ENCODE assay signal across 18 mouse cellular contexts in genomic region chr11:75323326-75323737, GRCm38 (mm10). TPM values are rescaled to one million over a fixed set of nuclear protein-coding genes. Genes with fewer than 3 reads are reported as not detected.
A peak's percentile ranks its signal among the peaks of the same experiment; 100 is the strongest.
DNase-seq lines count a peak whose midpoint lies in the region; ATAC-seq and TF ChIP-seq lines count a peak whose summit lies in the region.
"Had no signal": no experiment of that assay in that cellular context is flagged by ENCODE, and none has a peak within 500 bp of the region (broad histone marks: within the 10 kb centered on the region; RNA-seq: fewer than 3 reads in every experiment).

No protein-coding gene starts in this region.

- no peaks in the 10 kb centered on the region for H3K4me1 ChIP-seq in hindbrain, postnatal 0 days (ENCODE audit: insufficient read depth, low read length)
- no peaks in the 10 kb centered on the region for H3K4me1 ChIP-seq in hindbrain, embryonic 11.5 days (replicated peaks; ENCODE audit: control insufficient read depth, insufficient read depth, low read length)
- no peaks in the 10 kb centered on the region for H3K4me1 ChIP-seq in neural tube, embryonic 14.5 days (ENCODE audit: control insufficient read depth, insufficient read depth, low read length)

- no peak overlapping the region for H3K4me2 ChIP-seq in hindbrain, postnatal 0 days (ENCODE audit: low read depth, low read length)
- no peak overlapping the region for H3K4me2 ChIP-seq in hindbrain, embryonic 11.5 days (replicated peaks; ENCODE audit: low read depth, low read length)
- H3K4me2 ChIP-seq in neural tube, embryonic 14.5 days (ENCODE audit: low read depth, low read length): no peak overlapping the region
- H3K4me2 ChIP-seq: limb, embryonic 13.5 days had no signal

- no peak for ATAC-seq in hindbrain, postnatal 0 days
- ATAC-seq in hindbrain, embryonic 11.5 days (ENCODE audit: low FRiP score): no peak
- ATAC-seq in neural tube, embryonic 14.5 days (ENCODE audit: low read depth): no peak
- ATAC-seq: forebrain, postnatal 0 days had no signal

- H3K27me3 ChIP-seq in hindbrain, postnatal 0 days (ENCODE audit: insufficient read depth, low read length): no peaks in the 10 kb centered on the region
- no peaks in the 10 kb centered on the region for H3K27me3 ChIP-seq in hindbrain, embryonic 11.5 days (ENCODE audit: control insufficient read depth, insufficient read depth, low read length)
- no peaks in the 10 kb centered on the region for H3K27me3 ChIP-seq in neural tube, embryonic 14.5 days (ENCODE audit: control insufficient read depth, insufficient read depth, low read length)
- H3K27me3 ChIP-seq: limb, embryonic 13.5 days; megakaryocyte, embryonic 14.5 days had no signal

- peak; percentile 21; the same call in 1 of the 2 replicates for TF ChIP-seq CTCF in hindbrain, postnatal 0 days (IDR thresholded peaks at IDR 0.05; ENCODE audit: low read depth)

- no peaks in the 10 kb centered on the region for H3K36me3 ChIP-seq in hindbrain, postnatal 0 days (ENCODE audit: insufficient read depth, low read length)
- H3K36me3 ChIP-seq in hindbrain, embryonic 11.5 days (ENCODE audit: control insufficient read depth, insufficient read depth, low read length): no peaks in the 10 kb centered on the region; the same call in 1 of the 2 replicates
- no peaks in the 10 kb centered on the region for H3K36me3 ChIP-seq in neural tube, embryonic 14.5 days (ENCODE audit: control insufficient read depth, insufficient read depth, low read length)

- H3K9ac ChIP-seq in hindbrain, postnatal 0 days (replicated peaks; ENCODE audit: low read length): no peak overlapping the region
- no peak overlapping the region for H3K9ac ChIP-seq in hindbrain, embryonic 11.5 days (ENCODE audit: low read depth, low read length)
- no peak overlapping the region for H3K9ac ChIP-seq in neural tube, embryonic 14.5 days (replicated peaks; ENCODE audit: low read depth, low read length)
- H3K9ac ChIP-seq: forebrain, postnatal 0 days; limb, embryonic 13.5 days had no signal

- H3K4me3 ChIP-seq in hindbrain, postnatal 0 days (ENCODE audit: low read length): no peak overlapping the region
- no peak overlapping the region for H3K4me3 ChIP-seq in hindbrain, embryonic 11.5 days (ENCODE audit: low read depth, low read length)
- H3K4me3 ChIP-seq in neural tube, embryonic 14.5 days (ENCODE audit: low read depth, low read length): no peak overlapping the region
- H3K4me3 ChIP-seq: limb, embryonic 13.5 days; megakaryocyte, embryonic 14.5 days; myocyte had no signal

- H3K9me3 ChIP-seq in hindbrain, postnatal 0 days (ENCODE audit: low read length): no peaks in the 10 kb centered on the region
- H3K9me3 ChIP-seq in hindbrain, embryonic 11.5 days (ENCODE audit: control insufficient read depth, low read length): no peaks in the 10 kb centered on the region
- H3K9me3 ChIP-seq in neural tube, embryonic 14.5 days (ENCODE audit: control insufficient read depth, low read length): no peaks in the 10 kb centered on the region
- H3K9me3 ChIP-seq: G1E; limb, embryonic 13.5 days; megakaryocyte, embryonic 14.5 days had no signal

- 82% methylated on average over 8 of the region's 8 CpGs for WGBS in hindbrain, postnatal 0 days
- 80% methylated on average over 8 of the region's 8 CpGs for WGBS in hindbrain, embryonic 11.5 days
- WGBS in neural tube, embryonic 14.5 days: 82% methylated on average over 8 of the region's 8 CpGs

- no peak for DNase-seq in hindbrain, postnatal 0 days (ENCODE audit: low spot score)
- no peak for DNase-seq in hindbrain, embryonic 11.5 days (ENCODE audit: low spot score)
- DNase-seq in neural tube, embryonic 10.5 days (ENCODE audit: extremely low spot score, low spot score): no peak
- peak; percentile 21 for DNase-seq in induced T-regulatory cell, adult 2 months (ENCODE audit: low read depth)
- DNase-seq in thymus, postnatal 14 days: peak; percentile 36
- DNase-seq in urinary bladder, postnatal 14 days (ENCODE audit: low spot score): no peak
- no peak for DNase-seq in left cerebral cortex, adult 9 months (ENCODE audit: low spot score in 2 of 2)
- DNase-seq: adrenal gland, adult 2 months; cerebellum, postnatal 14 days; forebrain, postnatal 0 days; gastrocnemius, postnatal 36 days; kidney, postnatal 10 days; layer of hippocampus, postnatal 36 days had no signal

- no peak overlapping the region for H3K27ac ChIP-seq in hindbrain, postnatal 0 days
- H3K27ac ChIP-seq in hindbrain, embryonic 11.5 days (ENCODE audit: low read depth, low read length): no peak overlapping the region
- H3K27ac ChIP-seq in neural tube, embryonic 14.5 days (ENCODE audit: low read depth, low read length): 0 out of 2 replicates have a peak overlapping the region, but pooled peaks have one; percentile 13
- H3K27ac ChIP-seq: limb, embryonic 13.5 days had no signal

RNA-seq across cellular contexts. Expression of gene Rpa1, which starts 24.8 kb away (rescaled TPM):
- 66.9 and 105 TPM in 2 replicates for total RNA-seq in hindbrain, postnatal 0 days (2014; rRNA removed)
- 51.1 and 55.5 TPM in 2 replicates for polyA plus RNA-seq in hindbrain, postnatal 0 days (2015; fragmentation: Nextera tagmentation; extraction: Ambion mirVana)
- 100 and 105 TPM in 2 replicates for polyA plus RNA-seq in hindbrain, embryonic 11.5 days (2014; fragmentation: Nextera tagmentation; extraction: Ambion mirVana)
- 41.4 and 46.5 TPM in 2 replicates for polyA plus RNA-seq in neural tube, embryonic 14.5 days (2014; fragmentation: Nextera tagmentation; extraction: Ambion mirVana)

RNA-seq across cellular contexts. Expression of gene Smyd4, which starts 24.9 kb away (rescaled TPM):
- total RNA-seq in hindbrain, postnatal 0 days (2014; rRNA removed): 12.7 and 14.1 TPM in 2 replicates
- polyA plus RNA-seq in hindbrain, postnatal 0 days (2015; fragmentation: Nextera tagmentation; extraction: Ambion mirVana): 17.1 and 17.7 TPM in 2 replicates
- 11.7 and 13.9 TPM in 2 replicates for polyA plus RNA-seq in hindbrain, embryonic 11.5 days (2014; fragmentation: Nextera tagmentation; extraction: Ambion mirVana)
- polyA plus RNA-seq in neural tube, embryonic 14.5 days (2014; fragmentation: Nextera tagmentation; extraction: Ambion mirVana): 15.3 and 17.7 TPM in 2 replicates

Comparison
In these comparisons a context has a peak if more than half of its experiments do, and no peak if none do; other contexts are left out.
1. DNase-seq: peak in induced T-regulatory cell, adult 2 months (single experiment) and thymus, postnatal 14 days (single experiment); none in hindbrain, postnatal 0 days (single experiment), hindbrain, embryonic 11.5 days (single experiment), neural tube, embryonic 10.5 days (single experiment), urinary bladder, postnatal 14 days (single experiment) and left cerebral cortex, adult 9 months (0 of 2).